Mouse (Mus musculus): ENCODE measurements around the gene Hbp1.
A peak's percentile ranks its signal among the peaks of the same experiment; 100 is the strongest.

Gene Hbp1

GRCm38 (mm10) chr12:31949759-31950658 is at the start of gene Hbp1:
Gene Hbp1, minus strand, starts transcription at chr12:31950535.
- DNase-seq (ENCODE audit: low spot score), result peak; percentile 100

GRCm38 (mm10) chr12:31998706-31999105 is 48.4 kb upstream of the Hbp1 start:
- no peak for DNase-seq (ENCODE audit: low spot score)

DNA sequence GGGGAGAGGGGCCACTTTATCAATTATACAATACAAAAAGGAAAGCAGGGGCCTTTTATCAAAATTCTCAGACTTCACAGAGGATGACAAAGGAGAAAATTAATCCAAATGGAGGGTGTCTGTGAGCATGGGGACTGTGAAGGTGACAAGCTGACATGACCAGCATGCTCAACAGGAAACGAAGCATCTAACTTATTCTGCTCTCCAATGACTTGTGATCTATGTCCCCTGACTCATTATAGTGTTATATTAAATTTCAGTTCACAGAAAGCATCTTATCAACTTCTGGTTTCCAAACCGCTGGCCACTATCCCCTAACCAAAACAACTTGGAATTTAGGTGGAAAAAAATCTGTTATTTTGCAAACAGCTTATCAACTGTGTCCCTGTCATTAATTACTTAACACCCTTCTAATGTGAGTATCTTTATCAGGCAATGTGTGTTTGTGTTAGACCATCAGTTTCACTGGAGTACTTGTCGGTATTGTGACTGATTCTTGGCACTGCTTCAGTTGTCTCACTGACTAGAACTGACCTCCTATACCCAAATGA is 47.1 kb upstream of the Hbp1 start:
- no peak for DNase-seq (ENCODE audit: low spot score)

DNA sequence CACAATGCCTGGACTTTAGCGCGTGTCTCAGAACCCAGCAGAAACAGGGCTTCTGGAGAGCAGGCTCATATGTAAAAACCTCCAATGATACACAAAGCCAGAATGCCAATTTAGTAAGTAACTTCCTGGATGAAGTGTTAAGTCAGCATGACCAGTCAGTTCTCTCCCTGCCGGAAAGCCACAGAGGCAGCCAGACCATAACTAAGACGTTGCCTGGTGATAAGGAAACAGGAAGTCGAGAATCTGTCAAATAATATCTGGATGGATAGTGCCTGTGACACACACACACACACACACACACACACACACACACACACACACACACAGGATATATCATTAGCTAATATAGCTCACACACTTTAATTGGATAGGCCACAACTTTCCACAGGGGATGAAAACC is 46.5 kb upstream of the Hbp1 start:
- no peak for DNase-seq (ENCODE audit: low spot score)

DNA sequence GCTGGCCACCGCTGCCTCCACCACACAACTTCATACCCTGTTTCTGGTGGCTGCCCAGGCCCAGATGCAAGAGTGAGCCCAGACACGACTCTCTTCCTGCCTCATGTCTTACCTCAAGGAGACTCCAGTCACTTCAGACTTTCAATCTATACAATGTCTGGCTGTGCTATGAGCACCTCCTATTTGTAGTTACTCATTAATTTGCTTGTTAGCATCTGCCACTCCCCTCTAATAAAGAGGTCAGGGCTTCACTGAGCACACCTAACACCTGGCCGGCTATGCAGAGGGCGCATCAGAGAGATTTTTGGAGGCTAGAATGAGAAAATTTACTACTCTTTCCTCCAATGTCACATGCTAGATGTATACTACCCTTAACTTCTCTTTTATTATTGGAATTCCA is 40.2 kb upstream of the Hbp1 start:
- no peak for DNase-seq (ENCODE audit: low spot score)

DNA sequence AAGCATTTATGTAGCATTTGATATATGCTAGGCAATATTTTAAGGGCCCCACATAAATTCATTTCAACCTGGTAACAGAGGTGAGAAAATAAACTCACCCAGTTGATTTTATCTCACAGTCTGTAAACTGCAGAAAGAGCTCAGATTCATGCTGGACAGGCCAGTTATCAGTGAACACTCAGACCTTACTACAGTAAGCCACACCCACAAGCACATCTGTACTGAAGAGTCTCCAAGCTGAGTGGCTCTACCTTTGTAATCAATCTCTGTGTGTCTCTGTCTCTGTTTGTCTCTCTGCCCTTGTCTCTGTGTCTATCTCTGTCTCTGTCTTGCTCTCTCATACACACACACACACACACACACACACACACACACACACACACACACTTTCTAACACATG is 39.4 kb upstream of the Hbp1 start:
- no peak for DNase-seq (ENCODE audit: low spot score)

GRCm38 (mm10) chr12:31986463-31986862 is 36.1 kb upstream of the Hbp1 start:
- no peak for DNase-seq (ENCODE audit: low spot score)

DNA sequence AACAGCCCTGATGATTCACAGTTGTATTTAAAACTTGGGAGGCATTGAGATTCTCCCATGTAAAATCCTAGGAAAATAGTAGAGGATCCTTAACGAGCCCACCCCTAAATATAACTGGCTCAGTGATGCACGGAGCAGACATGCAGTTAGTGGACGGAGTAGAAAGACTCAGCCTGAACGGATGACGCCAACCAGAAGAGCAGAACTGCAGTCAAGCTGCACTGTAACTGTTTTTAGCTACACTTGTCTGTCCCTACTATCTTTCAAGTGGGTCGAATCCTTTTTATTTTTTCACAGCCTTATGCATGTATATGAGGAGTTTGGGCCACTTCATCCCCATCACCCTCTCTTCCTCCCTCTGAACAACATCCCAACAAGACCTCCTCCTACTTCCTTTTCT is 35.4 kb upstream of the Hbp1 start:
- no peak for DNase-seq (ENCODE audit: low spot score)

- no peak for DNase-seq (ENCODE audit: low spot score)
Observed at GRCm38 (mm10) chr12:31984664-31985063, 34.3 kb upstream of the Hbp1 start.

DNA sequence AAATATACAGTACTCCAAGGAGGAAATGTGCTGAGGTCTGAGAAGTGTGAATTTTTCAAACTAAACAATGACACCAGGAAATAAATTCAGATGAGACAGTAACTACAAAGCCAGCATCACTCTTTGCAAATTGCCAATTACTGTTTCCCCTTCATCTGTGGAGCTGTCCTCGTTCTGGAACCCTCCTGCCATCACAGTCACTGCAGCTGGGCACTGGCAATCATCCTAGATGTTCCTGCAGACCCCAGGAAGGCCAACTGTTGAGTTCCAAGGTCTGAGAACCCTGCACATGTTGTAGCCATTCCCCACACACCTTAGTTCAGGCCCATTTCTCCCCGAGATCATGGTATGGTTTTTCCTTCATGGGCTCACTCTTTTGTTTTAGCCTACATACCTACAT is 33.9 kb upstream of the Hbp1 start:
- DNase-seq (ENCODE audit: low spot score), result no peak

DNA sequence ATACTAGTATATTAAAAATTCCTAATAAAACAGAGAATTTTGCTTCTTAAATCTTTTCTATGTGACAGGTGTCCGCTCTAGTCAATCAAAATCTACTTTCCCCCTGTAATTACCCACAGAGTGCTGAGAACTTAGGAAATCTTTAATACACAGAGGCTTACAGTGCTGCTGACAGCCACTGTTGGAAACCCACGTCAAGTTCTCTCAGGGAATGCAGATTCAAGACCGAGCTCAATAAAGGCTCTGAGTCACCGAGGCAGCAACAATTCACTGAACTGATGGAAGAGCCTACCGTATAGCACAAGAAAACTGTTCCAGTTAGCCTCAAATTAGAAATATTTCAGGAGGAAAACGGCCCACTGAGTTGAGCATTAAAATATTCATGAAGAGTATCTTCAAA is 33.4 kb upstream of the Hbp1 start:
- no peak for DNase-seq (ENCODE audit: low spot score)

DNA sequence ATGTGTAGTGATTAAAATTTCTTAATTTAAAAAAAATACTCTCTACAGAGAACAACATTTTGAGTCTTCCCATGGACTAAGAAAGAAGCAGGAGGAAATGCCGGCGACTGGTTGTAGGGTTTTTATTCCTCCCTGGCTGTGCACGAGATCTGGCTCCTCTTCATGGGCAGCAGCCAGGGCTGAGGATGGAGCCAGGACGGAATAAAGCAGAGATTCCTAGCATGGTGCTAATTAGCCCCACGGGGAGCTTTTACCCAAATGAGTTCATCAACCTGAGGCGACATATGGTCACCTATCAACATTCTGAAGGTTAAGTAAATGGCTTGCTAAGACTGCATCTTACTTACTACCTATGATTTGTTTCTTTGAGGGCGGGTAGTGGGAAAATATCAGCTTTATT is 32.9 kb upstream of the Hbp1 start:
- DNase-seq (ENCODE audit: low spot score), result no peak

GRCm38 (mm10) chr12:31977613-31978195 is 27.4 kb upstream of the Hbp1 start:
- DNase-seq (ENCODE audit: low spot score), result no peak

DNA sequence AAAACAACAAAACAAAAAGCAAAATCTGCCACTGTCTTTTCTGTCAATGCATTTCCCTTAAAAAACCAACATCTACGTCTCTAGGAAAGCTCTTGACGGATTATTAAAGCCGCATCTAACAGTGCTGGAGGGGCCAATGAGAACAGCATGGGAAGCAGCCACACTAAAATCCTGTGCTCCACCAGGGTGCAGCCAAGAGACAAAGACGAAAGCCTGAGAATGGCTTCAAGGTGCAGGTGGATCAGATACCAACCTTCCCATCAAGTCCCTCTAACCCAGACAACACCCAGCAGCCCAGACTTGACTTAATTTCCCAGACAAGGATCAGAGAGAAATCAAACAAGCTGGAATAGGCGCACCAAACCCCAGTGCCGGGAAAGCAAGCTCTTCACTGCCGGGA is 26.2 kb upstream of the Hbp1 start:
- no peak for DNase-seq (ENCODE audit: low spot score)

DNA sequence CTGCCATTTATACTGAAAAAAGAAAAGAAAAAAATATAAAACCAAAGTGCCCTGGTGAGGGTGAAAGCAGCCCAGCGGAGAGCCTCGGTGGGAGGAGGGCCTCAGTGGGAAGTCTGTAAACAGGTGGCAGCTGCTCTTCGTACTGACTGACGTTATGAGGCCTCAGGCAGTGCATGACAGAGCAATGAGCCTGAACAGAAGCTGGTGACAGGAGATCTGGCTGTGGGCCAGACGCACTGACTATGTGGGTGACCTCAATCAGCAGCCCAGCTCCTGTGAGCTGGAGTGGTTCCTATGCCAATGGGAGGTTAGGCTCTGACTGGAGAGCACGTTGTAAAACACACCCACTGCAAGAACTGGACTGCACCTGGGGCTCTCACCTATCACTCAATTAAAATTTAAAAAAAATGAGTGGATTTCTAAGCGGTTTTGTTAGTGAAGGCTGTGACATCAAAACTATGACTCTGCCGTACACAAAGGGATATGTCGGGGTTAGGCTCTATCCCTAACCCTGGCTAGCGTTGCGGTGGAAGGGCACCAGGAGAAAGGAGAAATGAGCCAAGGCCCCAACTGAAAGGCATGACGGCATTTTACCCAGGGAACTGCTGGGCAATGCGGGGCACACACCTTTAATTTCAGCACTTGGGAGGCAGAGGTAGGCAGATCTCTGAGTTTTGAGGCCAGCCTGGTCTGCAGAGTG is 23.3 kb upstream of the Hbp1 start:
- peak; percentile 31 for DNase-seq (ENCODE audit: low spot score)

GRCm38 (mm10) chr12:31971547-31971946 is 21.2 kb upstream of the Hbp1 start:
- DNase-seq (ENCODE audit: low spot score), result no peak

DNA sequence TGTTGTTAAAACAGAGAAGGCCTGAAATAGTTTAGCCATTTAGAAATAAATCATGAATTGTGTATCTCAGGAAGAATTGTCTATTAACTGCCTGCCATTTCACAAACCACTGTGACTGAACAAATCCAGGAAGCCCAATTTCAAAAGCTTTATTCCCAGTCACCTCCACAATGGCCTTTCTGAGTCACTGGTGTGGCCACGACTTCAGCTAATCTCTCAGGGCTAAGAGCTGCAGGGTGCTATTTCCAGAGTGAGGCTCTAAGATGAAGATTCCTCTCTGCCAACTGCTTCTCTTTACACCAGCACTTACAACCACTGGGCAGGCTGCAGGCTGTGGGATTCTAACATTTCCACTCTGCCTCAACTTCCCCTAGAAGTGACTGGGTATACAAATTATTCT is 18.8 kb upstream of the Hbp1 start:
- no peak for DNase-seq (ENCODE audit: low spot score)

DNA sequence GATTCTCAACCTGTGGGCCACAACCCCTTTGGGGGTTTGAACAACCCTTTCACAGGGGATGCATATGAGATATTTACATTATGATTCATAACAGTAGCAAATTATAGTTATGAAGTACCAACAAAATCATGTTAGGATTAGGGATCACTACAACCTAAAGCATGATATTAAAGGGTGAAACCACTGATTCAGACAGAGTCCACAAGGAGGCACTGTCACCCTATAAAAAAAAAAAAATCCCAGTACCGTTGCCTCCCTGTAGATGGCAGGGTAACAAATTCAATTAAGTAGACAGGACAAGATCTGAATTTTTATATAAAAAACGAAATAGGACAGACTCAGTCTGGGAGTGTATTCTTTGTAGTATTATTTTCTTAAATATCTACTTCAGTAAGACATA is 17.2 kb upstream of the Hbp1 start:
- no peak for DNase-seq (ENCODE audit: low spot score)

DNA sequence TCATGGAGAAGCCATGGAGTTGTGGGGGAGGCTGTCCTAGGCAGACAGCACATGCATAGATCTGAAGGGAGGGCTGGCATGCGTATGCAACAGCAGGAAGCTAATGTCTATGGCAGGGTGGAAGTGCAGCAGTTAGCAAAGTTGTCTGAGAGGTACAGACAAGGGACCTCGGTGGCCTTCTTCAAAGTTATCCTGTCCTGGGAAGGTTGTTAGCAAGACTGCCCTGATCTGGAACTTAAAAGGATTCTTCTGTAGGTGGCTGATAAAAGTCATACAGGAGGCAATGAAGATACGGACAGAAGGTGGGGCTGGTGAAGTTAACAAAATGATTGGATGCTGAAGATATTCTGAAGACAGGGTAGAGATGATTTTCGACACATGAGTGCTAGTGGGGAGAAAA is 16.1 kb upstream of the Hbp1 start:
- no peak for DNase-seq (ENCODE audit: low spot score)

DNA sequence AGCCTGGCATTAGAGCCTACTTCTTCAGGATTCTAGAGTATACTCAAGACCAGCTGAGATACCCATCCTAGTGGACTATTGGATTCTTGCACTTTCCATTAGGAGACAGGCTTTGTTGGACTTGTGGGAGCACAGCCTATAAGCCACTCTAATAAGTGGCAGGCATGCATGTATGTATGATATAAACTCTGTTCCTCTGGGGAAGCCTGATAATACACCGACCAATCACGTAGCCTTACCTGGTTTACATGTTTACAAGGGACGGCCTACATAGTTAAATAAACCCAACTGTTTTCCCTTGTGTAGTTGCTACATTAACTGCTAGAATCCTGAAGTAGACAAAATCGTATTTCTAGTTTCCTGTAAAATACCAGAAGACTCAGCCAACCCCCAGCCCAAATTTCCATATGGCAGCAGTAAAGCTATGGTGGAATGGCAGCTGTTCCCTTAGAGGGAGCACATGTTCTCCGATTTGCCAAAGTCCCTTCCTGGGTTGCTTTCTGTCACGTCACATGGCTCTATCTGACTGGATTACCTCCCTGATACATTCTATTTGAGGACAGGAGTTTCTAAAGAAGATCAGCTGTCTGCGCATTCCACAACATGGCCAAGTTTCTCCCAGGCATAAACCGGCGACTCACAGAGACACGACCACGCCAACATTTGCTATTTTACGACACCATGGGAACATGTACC is 15.3 kb upstream of the Hbp1 start:
- no peak for DNase-seq (ENCODE audit: low spot score)

GRCm38 (mm10) chr12:31964074-31964473 is 13.7 kb upstream of the Hbp1 start:
- no peak for DNase-seq (ENCODE audit: low spot score)

GRCm38 (mm10) chr12:31955843-31956242 is 5.5 kb upstream of the Hbp1 start:
- DNase-seq (ENCODE audit: low spot score), result no peak
